Mouse (Mus musculus) Patski (cell line): ENCODE measurements around the gene P2ry6. TPM values are rescaled to one million over a fixed set of nuclear protein-coding genes. Genes with fewer than 3 reads are reported as not detected.

Experiments
- ATAC-seq: fragments of 100-300 bp; one replicate; pipeline ENCODE4 v1.8.0; 2021
- CTCF ChIA-PET: fragments of 350-600 bp; sonication (Branson Sonifier 250); formaldehyde crosslinking; loops from one replicate; lab custom pipeline; 2022; ENCODE audit warnings: inconsistent platforms; lab: Charles Lee
- POLR2A ChIA-PET: fragments of 350-600 bp; sonication (Branson Sonifier 250); formaldehyde crosslinking; loops from one replicate; lab custom pipeline; 2022; ENCODE audit warnings: antibody characterized with exemption, inconsistent platforms; lab: Charles Lee
- DNase-seq: peaks from one replicate; pipeline ENCODE4 v3.0.0-alpha.2; 2011; ENCODE audit warnings: low read depth, low spot score
- H3K27me3 ChIP-seq: fragments of 371-371 bp; one replicate; pipeline ENCODE4 v1.5.1; 2021
- CTCF ChIP-seq: fragments of 100-300 bp; IDR thresholded peaks from one replicate; pipeline ENCODE4 v1.5.1; 2021
- in situ Hi-C: fragments of 300-500 bp; cut with MboI; formaldehyde crosslinking; loops from 3 replicates; pipeline ENCODE4 v1.11.1; 2018; ENCODE audit warnings: low pct_unique_long_range_greater_than_20kb, mixed read lengths
- polyA plus RNA-seq: library from polyadenylated mRNA; unstranded; gene quantifications from one replicate; pipeline ENCODE4 v1.2.3, GENCODE M21; 2021

Gene P2ry6
- polyA plus RNA-seq, 1 experiment from 2014 or later: 0.22 TPM

DNA sequence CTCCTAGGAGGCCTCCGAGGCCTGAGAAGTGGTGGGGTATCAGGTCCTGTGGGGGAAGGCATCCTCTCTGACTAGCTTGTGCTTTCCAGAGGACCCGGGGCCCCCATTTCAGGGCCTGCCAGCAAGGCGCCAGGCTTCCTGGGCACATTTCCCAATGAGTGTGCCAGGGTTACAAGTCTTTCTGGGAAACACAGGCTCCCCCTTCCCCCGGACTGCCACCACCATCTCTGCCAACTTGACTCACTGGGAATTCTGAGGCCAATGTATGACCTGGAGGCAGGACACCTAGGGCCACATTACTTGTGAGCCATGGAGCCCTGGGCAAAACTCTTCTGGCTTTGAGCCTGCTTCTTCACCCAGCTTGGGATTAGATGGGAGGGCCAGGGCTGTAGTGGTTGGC lies 51.5 kb downstream of the P2ry6 start:
- CTCF ChIA-PET: interaction anchor here (1.1 to 2.2 kb wide), 3 partner anchors 14 to 64 kb away, joined by 3 to 7 read pairs (median 5); no protein-coding TSS in a partner anchor
- ATAC-seq: peak; percentile 26
- H3K27me3 ChIP-seq: no peaks in the 10 kb centered on the region
- no peak for TF ChIP-seq CTCF
- in situ Hi-C loops: no loop called here
- POLR2A ChIA-PET: interaction anchor here (0.9 to 1.2 kb wide), 2 partner anchors 8 to 15 kb away, joined by 3 to 4 read pairs; partner anchors contain the start of gene Arhgef17
- DNase-seq: no peak

DNA sequence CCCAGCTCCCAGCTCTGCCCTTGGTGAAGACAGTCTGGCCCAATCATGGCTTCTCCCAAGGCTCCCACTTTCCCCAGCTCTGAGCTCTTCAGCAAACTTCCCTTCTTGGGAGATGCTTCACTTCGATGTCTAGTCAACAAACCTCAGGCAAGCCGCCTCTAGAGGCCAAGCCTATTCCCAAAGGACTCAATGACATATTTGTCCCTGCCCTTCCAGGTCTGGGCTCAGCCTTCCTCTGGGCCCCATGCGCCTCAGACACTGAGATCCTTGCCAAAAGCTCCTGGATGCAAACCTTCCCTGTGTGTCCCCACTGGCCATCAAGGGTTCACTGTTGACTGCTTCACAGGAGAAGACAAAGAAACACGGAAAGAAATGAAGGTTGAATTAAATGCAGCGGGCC lies 53.2 kb downstream of the P2ry6 start:
- no peak for ATAC-seq
- ChIA-PET CTCF (interaction anchor here (0.9 to 1.6 kb wide), 3 partner anchors 10 to 491 kb away, joined by 3 to 5 read pairs (median 3); no protein-coding TSS in a partner anchor), POLR2A (interaction anchor here (4.8 kb wide), 1 partner anchor 9 kb away, joined by 33 read pairs; the partner anchor contains the start of gene Arhgef17)
- DNase-seq: no peak
- H3K27me3 ChIP-seq: no peaks in the 10 kb centered on the region
- in situ Hi-C loops: no loop called here
- TF ChIP-seq CTCF: no peak

- ChIA-PET CTCF (interaction anchor here (1.0 to 1.3 kb wide), 2 partner anchors 12 to 16 kb away, joined by 3 to 5 read pairs; no protein-coding TSS in a partner anchor), POLR2A (interaction anchor here (4.8 kb wide), 1 partner anchor 11 kb away, joined by 33 read pairs; the partner anchor contains the start of gene Arhgef17)
Measured at GRCm38 (mm10) chr7:100919809-100920107, 54.7 kb downstream of the P2ry6 start.

DNA sequence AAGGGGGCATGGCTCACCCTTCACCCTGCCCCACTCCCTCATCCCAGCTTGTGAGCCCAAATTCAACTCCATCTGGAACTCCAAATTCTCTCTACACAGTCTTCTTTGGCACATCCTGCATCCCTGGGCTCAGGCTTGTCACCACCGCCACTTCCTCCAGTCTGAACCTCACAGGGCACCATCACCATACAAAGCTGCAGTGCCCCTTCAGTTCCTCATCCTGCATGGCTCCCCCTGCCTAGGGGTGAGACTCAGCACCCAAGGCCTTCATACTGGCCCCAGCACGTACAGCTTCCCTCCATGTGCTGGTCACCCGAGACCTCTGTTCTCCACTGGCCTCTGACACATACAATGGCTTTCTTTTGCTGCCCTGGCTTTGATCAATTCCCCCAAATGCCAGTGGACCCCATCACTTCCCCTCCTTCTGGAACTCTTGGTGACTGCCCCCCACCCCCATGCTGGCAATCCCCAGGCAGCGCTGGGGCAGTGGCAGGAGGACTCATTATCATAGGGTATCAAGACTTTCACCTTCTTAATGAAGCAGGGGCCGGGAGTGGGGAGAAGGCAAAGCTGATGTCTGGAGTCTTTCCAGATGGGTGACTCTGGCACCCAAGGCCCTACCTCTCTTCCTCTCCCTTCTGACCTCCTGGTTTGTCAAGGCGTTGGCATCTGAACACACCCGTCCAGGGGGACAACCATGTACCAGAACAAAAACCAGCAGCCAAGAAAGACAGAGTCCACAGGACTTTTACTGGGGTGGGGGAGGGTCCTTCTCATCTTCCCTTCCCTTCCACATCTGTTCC lies 55.2 kb downstream of the P2ry6 start:
- ChIA-PET POLR2A (interaction anchor here (1.9 to 4.8 kb wide), 2 partner anchors 8 to 11 kb away, joined by 5 to 33 read pairs; partner anchors contain the start of gene Arhgef17), CTCF (interaction anchor here (1.2 to 1.3 kb wide), 3 partner anchors 8 to 33 kb away, joined by 3 to 5 read pairs (median 3); no protein-coding TSS in a partner anchor)
- no peak for TF ChIP-seq CTCF
- no peak for DNase-seq
- H3K27me3 ChIP-seq: no peaks in the 10 kb centered on the region
- in situ Hi-C loops: no loop called here
- ATAC-seq: no peak

More at GRCm38 (mm10) chr7:100919809-100920107, 54.7 kb downstream of the P2ry6 start:
- H3K27me3 ChIP-seq: no peaks in the 10 kb centered on the region
- in situ Hi-C loops: no loop called here
- TF ChIP-seq CTCF: no peak
- ATAC-seq (no peak), DNase-seq (no peak)

GRCm38 (mm10) chr7:100918176-100918575 lies 56.3 kb downstream of the P2ry6 start:
- TF ChIP-seq CTCF: no peak
- no peaks in the 10 kb centered on the region for H3K27me3 ChIP-seq
- ChIA-PET POLR2A (interaction anchor here (1.9 to 4.8 kb wide), 2 partner anchors 9 to 12 kb away, joined by 5 to 33 read pairs; partner anchors contain the start of gene Arhgef17), CTCF (interaction anchor here (0.9 to 1.2 kb wide), 3 partner anchors 9 to 32 kb away, joined by 3 read pairs; partner anchors contain the start of gene Arhgef17)
- no peak for ATAC-seq
- in situ Hi-C loops: no loop called here
- DNase-seq: no peak

- ChIA-PET POLR2A (interaction anchor here (1.9 to 4.8 kb wide), 2 partner anchors 10 to 13 kb away, joined by 5 to 33 read pairs; partner anchors contain the start of gene Arhgef17), CTCF (interaction anchor here (0.9 to 1.5 kb wide), 3 partner anchors 10 to 14 kb away, joined by 3 read pairs; partner anchors contain the start of gene Arhgef17)
- no peaks in the 10 kb centered on the region for H3K27me3 ChIP-seq
- TF ChIP-seq CTCF: no peak
- DNase-seq (no peak), ATAC-seq (no peak)
- in situ Hi-C loops: no loop called here
Measured at GRCm38 (mm10) chr7:100917751-100918150, 56.7 kb downstream of the P2ry6 start.

- in situ Hi-C loops: no loop called here
- ChIA-PET CTCF (interaction anchor here (1.5 kb wide), 1 partner anchor 14 kb away, joined by 3 read pairs; no protein-coding TSS in a partner anchor), POLR2A (no interaction called here)
- no peak for TF ChIP-seq CTCF
- no peak for DNase-seq
- ATAC-seq: no peak
- H3K27me3 ChIP-seq: no peaks in the 10 kb centered on the region
Measured at GRCm38 (mm10) chr7:100916526-100916925, 57.9 kb downstream of the P2ry6 start.

DNA sequence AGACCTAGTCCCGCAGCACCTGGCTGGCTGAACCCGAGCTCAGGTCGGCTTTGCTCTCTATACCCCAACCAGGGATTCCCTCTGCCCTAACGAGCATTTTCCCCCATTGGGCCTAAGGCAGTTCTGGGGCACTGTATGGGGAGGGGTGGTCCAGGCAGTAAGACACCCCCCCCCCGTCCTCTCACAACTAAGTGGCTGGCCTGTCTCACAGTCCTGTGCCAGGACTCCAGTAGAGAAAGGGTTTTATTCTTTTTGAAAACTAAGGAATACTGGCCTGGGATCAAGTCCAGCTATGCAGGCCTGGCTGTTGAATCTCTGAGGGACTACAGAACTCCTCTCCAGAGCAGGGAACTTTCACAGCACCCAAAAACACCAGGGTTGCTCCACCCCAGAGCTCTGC lies 59.2 kb downstream of the P2ry6 start:
- CTCF ChIA-PET: no interaction called here
- POLR2A ChIA-PET: no interaction called here
- no peak for ATAC-seq
- in situ Hi-C loops: no loop called here
- TF ChIP-seq CTCF: no peak
- DNase-seq: no peak
- no peaks in the 10 kb centered on the region for H3K27me3 ChIP-seq

DNA sequence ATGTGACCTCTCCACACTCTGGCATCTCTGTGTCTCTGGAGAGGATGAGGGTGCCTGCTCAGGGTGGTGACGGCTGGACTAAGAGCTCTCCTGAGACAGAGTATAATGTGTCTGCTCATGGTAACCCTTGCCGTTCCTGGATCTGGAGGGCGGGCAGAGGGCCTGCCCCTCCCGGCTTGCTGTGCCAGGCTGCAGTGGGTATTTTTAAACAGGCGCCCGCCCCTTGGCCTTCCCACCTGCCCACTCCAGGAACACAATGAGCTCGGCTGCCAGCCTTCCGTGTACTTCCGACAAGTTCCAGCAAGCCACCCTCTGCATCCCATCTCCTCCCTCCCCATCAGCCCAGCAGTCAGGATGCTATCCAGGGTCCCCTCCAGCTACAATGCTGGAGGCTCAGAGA lies 62.7 kb downstream of the P2ry6 start:
- in situ Hi-C loops: no loop called here
- ChIA-PET POLR2A (interaction anchor here (0.6 to 1.4 kb wide), 4 partner anchors 9 to 475 kb away, joined by 3 to 4 read pairs (median 4); partner anchors contain the start of gene Arhgef17), CTCF (interaction anchor here (1.1 to 1.7 kb wide), 2 partner anchors 9 to 12 kb away, joined by 3 read pairs; no protein-coding TSS in a partner anchor)
- H3K27me3 ChIP-seq: no peaks in the 10 kb centered on the region
- TF ChIP-seq CTCF: no peak
- DNase-seq (no peak), ATAC-seq (no peak)

DNA sequence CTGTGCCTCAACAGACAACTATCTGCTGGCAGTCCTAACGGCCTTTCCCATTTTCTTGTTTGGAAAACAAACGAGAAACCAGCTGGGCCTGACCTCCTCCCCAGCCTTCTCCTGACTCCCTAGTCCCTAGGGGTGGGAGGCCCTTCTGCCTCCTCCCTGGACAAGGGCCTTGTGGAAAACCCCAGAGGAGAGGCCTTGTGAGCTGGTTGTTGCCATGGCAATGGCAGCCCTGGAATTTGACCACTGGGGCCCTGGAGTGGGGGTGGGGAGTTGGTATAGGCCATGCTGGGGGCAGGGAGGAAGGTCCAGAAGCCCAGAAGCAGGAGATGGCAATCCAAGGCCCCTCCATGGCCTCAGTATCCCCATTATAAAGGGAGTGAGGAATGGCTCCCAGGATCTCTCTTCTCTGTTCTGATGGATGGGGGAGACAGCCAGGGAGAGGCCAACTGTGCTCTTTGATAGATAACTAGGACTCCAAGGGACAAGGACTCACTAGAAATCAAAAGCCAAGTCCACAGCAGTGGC lies 63.1 kb downstream of the P2ry6 start:
- CTCF ChIA-PET: interaction anchor here (1.1 to 1.7 kb wide), 2 partner anchors 9 to 13 kb away, joined by 3 read pairs; no protein-coding TSS in a partner anchor
- DNase-seq: no peak
- ATAC-seq: no peak
- no peak for TF ChIP-seq CTCF
- POLR2A ChIA-PET: interaction anchor here (0.6 to 1.4 kb wide), 5 partner anchors 9 to 475 kb away, joined by 3 to 5 read pairs (median 4); partner anchors contain the start of gene Arhgef17
- H3K27me3 ChIP-seq: no peaks in the 10 kb centered on the region
- in situ Hi-C loops: no loop called here
